Mouse (Mus musculus): Measurements from ENCODE around the gene Gimap5.

- no peak for TF ChIP-seq CTCF (IDR thresholded peaks at IDR 0.05; ENCODE audit: extremely low read depth, insufficient read length, insufficient replicate concordance, low read depth, low read length)
- TF ChIP-seq POLR2A (IDR thresholded peaks at IDR 0.05; ENCODE audit: low read depth, low read length): no peak
Observed at GRCm38 (mm10) chr6:48706130-48706529, 39.9 kb upstream of the Gimap5 start.

Data from small intestine, adult 2 months (tissue).